Mouse (Mus musculus) ES-Bruce4 (cell line): ENCODE measurements around the gene Spatc1l.

Experiments
- EP300 ChIP-seq: IDR thresholded peaks from 2 replicates; pipeline ENCODE4 v1.6.1; 2011; ENCODE audit warnings: low read depth, low read length; ENCODE audit not compliant: insufficient read depth
- POLR2A ChIP-seq: IDR thresholded peaks from one replicate; pipeline ENCODE4 v1.8.1; 2011; ENCODE audit warnings: low read length; ENCODE audit not compliant: insufficient read depth

GRCm38 (mm10) chr10:76535526-76535925, 26.5 kb upstream of the Spatc1l start:
- TF ChIP-seq POLR2A (no peak), EP300 (no peak)
